Mouse (Mus musculus): ENCODE data around the gene Eme2.

Eme2 gene

GRCm38 (mm10) chr17:24874989-24875388 lies 19.9 kb downstream of the Eme2 start:
- no peak for DNase-seq (ENCODE audit: low read depth, low spot score)

DNA sequence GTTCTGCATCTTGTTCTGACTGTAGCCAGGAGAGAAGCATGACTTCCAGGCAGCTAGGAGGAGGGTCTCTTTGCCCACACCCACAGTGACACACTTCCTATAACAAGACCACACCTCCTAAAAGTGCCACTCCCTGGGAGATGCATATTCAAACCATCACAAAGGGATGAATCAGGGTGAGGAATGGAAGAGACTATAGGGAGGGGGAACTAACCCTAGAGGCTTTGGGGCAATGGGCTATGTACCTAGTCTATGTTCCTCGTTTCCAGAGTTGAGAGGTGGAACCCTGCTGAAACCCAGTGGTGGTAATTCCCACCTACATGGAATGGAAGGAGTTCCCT lies 20.5 kb downstream of the Eme2 start:
- peak; percentile 92 for DNase-seq (ENCODE audit: low read depth, low spot score)

GRCm38 (mm10) chr17:24873695-24874404 lies 21.0 kb downstream of the Eme2 start:
- peak; percentile 79 for DNase-seq (ENCODE audit: low read depth, low spot score)

GRCm38 (mm10) chr17:24867914-24868313 lies 27.0 kb downstream of the Eme2 start:
- DNase-seq (ENCODE audit: low read depth, low spot score): no peak

DNA sequence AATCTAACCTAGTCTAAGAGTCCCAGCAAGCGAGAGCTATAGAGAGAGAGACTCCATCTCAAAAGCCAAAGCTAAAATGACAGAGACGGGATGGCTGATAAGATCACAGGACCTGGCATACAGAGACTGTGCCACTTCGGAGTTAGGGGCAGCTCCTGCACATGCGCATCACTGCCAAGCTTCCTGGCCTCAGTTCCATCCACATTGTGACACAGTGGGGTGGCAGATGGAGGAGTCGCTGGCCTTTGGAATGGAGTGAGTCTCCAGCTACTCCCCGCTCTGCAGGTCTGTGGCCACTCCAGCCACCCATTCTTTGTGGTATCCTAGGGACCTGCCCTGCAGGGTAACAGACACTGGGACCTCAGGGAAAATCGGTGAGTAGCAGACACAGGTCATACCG lies 29.1 kb downstream of the Eme2 start, which contains the start of gene Igfals:
Gene Igfals (plus strand): TSS at position 222 of the 400 bp plus-strand sequence.
- no peak for DNase-seq (ENCODE audit: low read depth, low spot score)

DNA sequence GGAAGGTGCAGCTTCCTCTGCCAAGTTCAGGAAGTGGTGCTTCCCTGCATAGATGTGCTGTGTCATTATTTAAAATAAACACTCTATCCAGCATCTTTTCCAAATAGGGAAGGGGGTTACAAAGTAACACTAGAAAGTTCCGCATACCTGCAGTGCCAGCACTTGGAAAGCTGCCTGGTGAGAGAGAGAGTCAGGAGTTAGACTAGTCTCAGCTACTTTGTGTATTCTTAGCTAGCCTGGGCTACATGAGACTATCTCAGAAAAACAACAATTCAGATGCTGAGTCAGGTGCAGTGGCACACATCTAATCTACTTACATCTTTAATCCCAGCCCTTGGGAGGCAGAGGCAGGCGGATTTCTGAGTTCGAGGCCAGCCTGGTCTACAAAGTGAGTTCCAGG lies 33.1 kb downstream of the Eme2 start:
- no peak for DNase-seq (ENCODE audit: low read depth, low spot score)

DNA sequence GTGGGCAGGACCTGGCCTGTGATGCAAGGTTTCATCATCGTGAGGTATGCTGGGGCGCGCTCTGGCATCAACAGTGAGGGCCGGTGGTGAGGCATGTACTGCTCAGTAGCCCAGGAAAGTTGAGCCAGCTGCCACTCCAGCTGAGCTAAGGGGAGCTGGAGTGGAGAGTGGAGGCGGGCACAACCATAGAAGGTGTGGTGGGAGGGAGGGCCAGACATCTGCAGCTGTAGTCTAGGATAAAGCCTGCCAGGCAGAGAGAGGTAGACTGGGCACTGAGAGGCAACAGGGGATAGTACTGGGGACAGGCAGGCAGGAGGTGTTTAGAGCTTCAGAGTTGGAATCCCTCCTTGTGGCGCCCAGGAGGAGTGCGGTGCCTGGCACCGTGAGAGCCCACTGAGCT lies 34.8 kb downstream of the Eme2 start:
- DNase-seq (ENCODE audit: low read depth, low spot score): no peak

GRCm38 (mm10) chr17:24858967-24859366 lies 35.9 kb downstream of the Eme2 start:
- DNase-seq (ENCODE audit: low read depth, low spot score): no peak

GRCm38 (mm10) chr17:24857831-24858470 lies 36.9 kb downstream of the Eme2 start:
- DNase-seq (ENCODE audit: low read depth, low spot score): no peak

GRCm38 (mm10) chr17:24856589-24856988 lies 38.3 kb downstream of the Eme2 start:
- DNase-seq (ENCODE audit: low read depth, low spot score): no peak

DNA sequence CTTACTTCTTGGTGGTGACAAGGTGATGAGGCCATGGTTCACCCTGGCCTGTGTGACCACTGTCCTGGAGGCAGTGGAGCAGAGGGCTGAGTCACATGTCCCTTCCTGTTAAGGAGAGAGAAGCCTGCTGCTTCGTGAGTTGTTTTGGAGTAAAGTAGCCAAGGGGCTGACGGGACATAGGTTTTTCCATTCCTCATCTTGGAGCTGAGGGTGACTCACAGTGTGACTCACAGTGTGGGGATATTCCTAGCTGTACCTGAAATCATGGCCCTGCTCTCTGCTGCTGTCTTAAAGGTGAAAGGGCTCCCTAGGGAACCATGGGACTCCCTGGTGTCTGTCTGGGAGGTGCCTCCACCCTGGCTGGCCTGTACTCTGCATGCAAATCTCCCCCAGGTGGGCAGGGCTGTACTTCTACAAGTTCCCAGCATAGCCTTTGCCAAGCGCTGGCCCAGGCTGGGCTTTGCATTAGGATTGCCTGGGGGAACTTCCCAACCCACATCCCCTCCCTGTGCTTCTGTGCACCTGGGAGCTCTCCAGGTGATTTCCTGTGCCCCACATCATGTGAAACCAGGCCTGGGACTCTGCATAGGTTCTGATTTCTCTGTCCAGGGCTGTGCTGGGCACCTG lies 38.9 kb downstream of the Eme2 start:
- DNase-seq (ENCODE audit: low read depth, low spot score): no peak

GRCm38 (mm10) chr17:24851381-24852125 lies 43.3 kb downstream of the Eme2 start:
- no peak for DNase-seq (ENCODE audit: low read depth, low spot score)

GRCm38 (mm10) chr17:24850773-24851127 lies 44.1 kb downstream of the Eme2 start:
- DNase-seq (ENCODE audit: low read depth, low spot score): no peak

DNA sequence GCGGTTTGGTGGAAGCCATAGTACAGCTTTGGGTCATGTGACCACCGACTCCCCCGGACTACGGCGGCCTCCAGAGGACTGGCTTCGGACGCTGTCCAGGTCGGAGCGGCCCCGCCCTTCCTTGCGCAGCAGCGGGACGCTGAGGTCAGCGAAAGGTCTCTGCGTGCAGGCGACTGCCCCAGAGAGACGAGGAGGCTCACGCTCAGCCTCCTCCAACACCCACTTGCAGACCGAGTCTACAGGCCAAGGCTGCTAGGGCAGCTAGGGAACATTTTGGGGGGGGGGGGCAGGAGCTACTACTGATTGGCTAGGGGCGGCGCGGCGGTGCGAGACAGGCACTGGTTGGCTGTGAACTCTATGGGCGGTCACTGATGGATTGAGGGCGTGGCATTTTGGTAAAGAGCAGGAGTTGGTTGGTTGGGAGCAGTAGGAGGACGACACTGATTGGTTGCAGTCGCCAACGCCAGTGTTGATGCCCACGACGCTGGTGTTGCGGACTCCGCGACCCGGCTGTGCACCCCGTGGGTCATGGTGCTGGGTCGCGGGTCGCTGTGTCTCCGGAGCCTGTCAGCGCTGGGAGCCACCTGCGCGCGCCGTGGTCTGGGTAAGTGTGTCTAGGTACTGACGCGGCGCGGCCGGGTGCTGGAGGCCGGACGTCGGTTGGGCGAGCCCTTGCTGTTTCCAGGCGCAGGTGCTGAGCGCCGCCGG lies 44.7 kb downstream of the Eme2 start, which contains the start of gene Fahd1:
Gene Fahd1 (minus strand): TSS at position 300 of the 708 bp plus-strand sequence.
- peak; percentile 99 for DNase-seq (ENCODE audit: low read depth, low spot score)

- DNase-seq (ENCODE audit: low read depth, low spot score): no peak
Observed at GRCm38 (mm10) chr17:24849733-24850064, 45.2 kb downstream of the Eme2 start.

- DNase-seq (ENCODE audit: low read depth, low spot score): no peak
Observed at GRCm38 (mm10) chr17:24848600-24849031, 46.3 kb downstream of the Eme2 start.

- DNase-seq (ENCODE audit: low read depth, low spot score): no peak
Observed at GRCm38 (mm10) chr17:24847386-24847785, 47.5 kb downstream of the Eme2 start.

DNA sequence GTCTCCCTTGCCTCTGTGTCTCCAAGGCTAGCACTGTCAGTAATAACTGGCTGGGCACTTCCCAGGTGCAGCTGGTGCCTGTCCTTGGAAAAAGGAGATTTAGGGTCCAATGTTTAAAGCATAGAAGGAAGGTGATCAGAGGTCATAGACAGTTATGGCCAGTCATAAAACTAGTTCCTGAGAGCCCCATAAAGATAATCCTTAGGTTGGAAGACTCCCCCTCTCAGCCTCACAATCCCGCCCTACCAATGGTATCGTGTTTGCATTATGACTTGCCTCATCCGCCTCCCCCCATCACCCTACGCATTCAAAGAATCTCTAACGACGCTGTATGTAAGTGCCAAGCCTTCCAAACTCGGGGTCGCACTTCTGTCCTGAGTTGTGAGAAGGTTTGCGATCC lies 50.4 kb downstream of the Eme2 start:
- DNase-seq (ENCODE audit: low read depth, low spot score): no peak

DNA sequence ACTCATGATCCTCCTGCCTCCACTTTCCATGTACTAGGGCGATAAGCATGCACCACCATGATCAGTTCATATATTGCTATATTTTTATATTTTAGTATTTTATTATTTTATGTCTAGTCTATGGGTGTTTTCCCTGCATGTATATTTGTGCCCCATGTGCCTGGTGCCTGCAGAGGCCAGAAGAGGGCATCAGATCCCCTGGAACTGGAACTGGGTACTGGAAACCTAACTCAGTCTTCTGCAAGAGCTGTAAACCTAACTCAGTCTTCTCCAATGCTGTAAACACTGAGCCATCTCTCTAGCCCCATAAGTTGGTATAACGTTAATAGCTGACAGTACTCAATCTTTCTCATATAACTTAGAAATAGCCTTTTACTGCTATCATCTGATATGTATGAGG lies 52.3 kb downstream of the Eme2 start:
- no peak for DNase-seq (ENCODE audit: low read depth, low spot score)

DNA sequence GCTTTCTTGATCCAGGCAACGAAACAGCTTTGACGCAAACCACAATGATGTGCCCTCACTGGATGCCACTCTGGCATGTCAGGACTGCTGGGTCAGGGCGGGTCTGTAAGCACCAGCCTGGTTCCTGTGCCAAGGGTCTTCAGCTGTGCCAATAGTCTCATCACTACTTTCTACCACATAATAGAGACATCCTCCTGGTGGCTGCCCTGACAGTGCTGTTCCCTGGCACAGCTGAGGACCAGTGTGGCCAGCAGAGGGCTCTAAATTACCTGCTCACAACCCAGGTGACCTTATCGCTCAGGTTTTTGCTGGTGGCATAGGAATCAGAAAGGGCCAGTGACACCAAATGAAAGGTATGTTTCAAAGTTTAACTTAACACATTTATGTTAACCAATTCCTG lies 53.8 kb downstream of the Eme2 start:
- DNase-seq (ENCODE audit: low read depth, low spot score): peak; percentile 39

DNA sequence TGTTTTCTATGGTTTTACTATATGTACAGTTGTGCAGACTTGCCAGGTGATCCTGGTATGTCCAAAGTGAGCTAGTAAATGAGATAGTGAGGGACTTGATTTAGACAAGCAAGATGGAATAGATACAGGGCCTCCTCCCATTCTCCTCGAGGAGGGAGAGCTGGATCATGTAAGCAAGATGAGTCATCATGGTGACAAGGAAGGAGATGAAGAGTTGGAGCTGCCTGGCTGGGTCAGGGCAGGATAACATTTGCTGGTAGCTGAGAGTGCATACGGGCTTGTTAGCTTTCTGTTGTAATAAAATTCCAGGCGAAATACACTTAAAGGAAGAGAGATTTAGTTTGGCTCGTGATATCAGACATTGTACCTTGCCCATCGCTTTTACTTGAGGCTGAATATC lies 54.5 kb downstream of the Eme2 start:
- no peak for DNase-seq (ENCODE audit: low read depth, low spot score)

DNA sequence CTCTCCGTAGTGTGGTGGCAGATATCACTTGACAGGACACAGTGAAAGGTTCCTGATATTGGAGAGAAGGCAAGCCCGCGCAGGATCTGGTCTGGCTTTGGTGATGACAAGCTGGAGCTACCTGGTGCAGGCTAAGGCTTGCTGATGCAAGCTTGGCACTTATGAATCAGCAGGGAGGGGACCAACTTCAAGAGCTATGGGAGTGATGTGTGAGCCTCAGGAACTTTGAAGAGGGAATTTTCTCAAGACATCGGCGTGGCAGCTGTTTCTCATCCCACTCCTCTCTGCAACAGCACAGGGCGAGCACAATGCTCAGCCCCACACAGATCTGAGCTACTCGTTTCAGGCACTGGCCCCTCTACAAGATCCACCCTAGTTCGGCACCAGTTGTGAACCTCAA lies 55.0 kb downstream of the Eme2 start, which contains the start of gene Hagh:
Gene Hagh (plus strand): TSS at position 302 of the 400 bp plus-strand sequence.
- no peak for DNase-seq (ENCODE audit: low read depth, low spot score)
